ENCODE assay signal across 12 mouse cellular contexts in the genomic region with DNA sequence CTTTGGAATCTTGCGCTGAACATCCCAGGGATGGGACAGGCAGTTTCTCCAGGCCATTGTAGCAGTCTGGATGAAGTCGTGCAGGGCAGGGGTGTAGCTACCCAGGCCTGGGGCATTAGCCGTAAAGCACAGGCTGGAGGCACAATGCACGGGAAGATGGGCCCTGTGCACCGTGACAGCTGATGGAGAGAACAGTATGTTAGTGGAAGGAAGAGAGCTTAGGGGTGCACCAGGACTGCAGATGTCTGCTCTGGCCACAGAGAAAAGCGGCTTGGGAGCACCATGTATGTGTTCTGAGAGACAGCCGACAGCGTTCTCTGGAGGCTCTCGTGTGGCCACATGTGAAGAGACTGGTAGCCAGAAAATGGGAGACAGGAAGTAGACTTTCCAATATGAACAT.
"Had no signal": no experiment of that assay in that cellular context is flagged by ENCODE, and none has a peak within 500 bp of the region (broad histone marks: within the 10 kb centered on the region; RNA-seq: fewer than 3 reads in every experiment).

No protein-coding gene starts in this region.

- H3K36me3 ChIP-seq: limb, embryonic 15.5 days; neural tube, embryonic 15.5 days had no signal

- H3K27me3 ChIP-seq: limb, embryonic 15.5 days; liver, embryonic 12.5 days; neural tube, embryonic 15.5 days had no signal

- H3K9me3 ChIP-seq: limb, embryonic 15.5 days; liver, embryonic 12.5 days; neural tube, embryonic 15.5 days had no signal

- H3K9ac ChIP-seq: limb, embryonic 15.5 days; liver, embryonic 12.5 days; lung, embryonic 14.5 days; neural tube, embryonic 15.5 days had no signal

- H3K27ac ChIP-seq: left cerebral cortex, adult 2 months; liver, embryonic 12.5 days; neural tube, embryonic 15.5 days; stomach, postnatal 0 days had no signal

- DNase-seq: kidney, adult 9 months; kidney, postnatal 14 days; lung, embryonic 14.5 days; lung, postnatal 10 days; lung, postnatal 4 days had no signal

- ATAC-seq: intestine, postnatal 0 days; liver, embryonic 12.5 days had no signal

- H3K4me2 ChIP-seq: limb, embryonic 15.5 days; liver, embryonic 12.5 days; lung, embryonic 14.5 days; neural tube, embryonic 15.5 days had no signal

- H3K4me3 ChIP-seq: left cerebral cortex, adult 2 months; limb, embryonic 15.5 days; liver, embryonic 12.5 days; myocyte; neural tube, embryonic 15.5 days had no signal
